Mouse (Mus musculus) layer of hippocampus, adult 18-20 months (tissue): Measurements from ENCODE around the gene Sdf4. TPM values are rescaled to one million over a fixed set of nuclear protein-coding genes. Genes with fewer than 3 reads are reported as not detected.

ENCODE experiments used
- DNase-seq, 2 experiments: peaks; one replicate each; pipeline ENCODE4 v3.0.0; 2022; ENCODE audit warnings: low spot score in 2 of 2
- microRNA-seq, 2 experiments: library from miRNA; unstranded; fragments of <30 nt; microRNA quantifications; one replicate each; pipeline ENCODE4 v1.2.0; 2021
- total RNA-seq, 2 experiments: library from RNA; stranded (reverse); gene quantifications; 2 replicates each; pipeline ENCODE4 v1.2.3; 2021

Sdf4 gene
- total RNA-seq, 2 experiments from 2014 or later: 202 to 203 TPM

GRCm38 (mm10) chr4:156053113-156053512 is 60.4 kb downstream of the Sdf4 start:
- DNase-seq: no peak

GRCm38 (mm10) chr4:156054130-156054529 is 61.5 kb downstream of the Sdf4 start:
- DNase-seq: no peak

GRCm38 (mm10) chr4:156054606-156055005 is 61.9 kb downstream of the Sdf4 start:
- DNase-seq: no peak

- DNase-seq: no peak
Observed at GRCm38 (mm10) chr4:156055173-156055572, 62.5 kb downstream of the Sdf4 start.

GRCm38 (mm10) chr4:156057702-156058101 is 65.0 kb downstream of the Sdf4 start:
- DNase-seq: no peak

- no peak for DNase-seq
Observed at GRCm38 (mm10) chr4:156058826-156059225, 66.2 kb downstream of the Sdf4 start.

- no peak for DNase-seq
Observed at GRCm38 (mm10) chr4:156059261-156059660, 66.6 kb downstream of the Sdf4 start, which contains the start of gene Ttll10. Ttll10 (minus strand) TSS chr4:156059414.

GRCm38 (mm10) chr4:156059713-156060112 is 67.0 kb downstream of the Sdf4 start:
- DNase-seq: no peak

Small RNAs within 50 kb of the gene (microRNA-seq; reads per million reads assigned to microRNA genes)
- 19.7 to 24.6 reads per million in 2 experiments for gene Mir200a
- 41.5 to 95.2 reads per million in 2 experiments for gene Mir200b
- gene Mir429: 75.3 to 92.3 reads per million in 2 experiments

Other genes starting within 250 kb of the Sdf4 start
- 10 to 100 TPM; 50.6 to 50.9 TPM for gene Atad3a, start 231.8 kb upstream of the Sdf4 start, total RNA-seq
- 10 to 100 TPM; 10.4 to 11.9 TPM for gene Vwa1, start 218.2 kb upstream of the Sdf4 start, total RNA-seq
- gene Tmem88b, start 207.0 kb upstream of the Sdf4 start, total RNA-seq: 10 to 100 TPM; 25.6 to 30.8 TPM
- not detected for gene Ankrd65, start 202.4 kb upstream of the Sdf4 start, total RNA-seq
- 10 to 100 TPM; 74.7 to 91.6 TPM for gene Mrpl20, start 190.0 kb upstream of the Sdf4 start, total RNA-seq
- 10 to 100 TPM; 70.4 to 79.3 TPM for gene Ccnl2, start 180.4 kb upstream of the Sdf4 start, total RNA-seq
- gene Aurkaip1, start 161.6 kb upstream of the Sdf4 start, total RNA-seq: 100 to 1,000 TPM in 1 of 2 experiments, 10 to 100 TPM in 1; 97.4 to 106 TPM
- 1 to 10 TPM; 5.6 to 6.9 TPM for gene Mxra8, start 153.2 kb upstream of the Sdf4 start, total RNA-seq
- gene Dvl1, start 145.5 kb upstream of the Sdf4 start, total RNA-seq: 10 to 100 TPM; 85.4 to 86.9 TPM
- under 1 TPM; 0.30 to 0.35 TPM for gene Tas1r3, start 129.5 kb upstream of the Sdf4 start, total RNA-seq
- gene Cptp, start 123.4 kb upstream of the Sdf4 start, total RNA-seq: 10 to 100 TPM; 31.9 to 33.2 TPM
- gene Ints11, start 123.3 kb upstream of the Sdf4 start, total RNA-seq: 10 to 100 TPM; 29.0 to 33.8 TPM
- gene Pusl1, start 101.1 kb upstream of the Sdf4 start, total RNA-seq: 10 to 100 TPM; 45.8 to 54.9 TPM
- 100 to 1,000 TPM; 105 to 120 TPM for gene Acap3, start 101.0 kb upstream of the Sdf4 start, total RNA-seq
- 10 to 100 TPM; 68.2 to 70.8 TPM for gene Ube2j2, start 49.0 kb upstream of the Sdf4 start, total RNA-seq
- gene C1qtnf12, start 30.6 kb upstream of the Sdf4 start, total RNA-seq: 10 to 100 TPM; 15.7 to 16.8 TPM
- 10 to 100 TPM in 1 of 2 experiments, 1 to 10 TPM in 1; 9.3 to 10.3 TPM for gene B3galt6, start 223 bp upstream of the Sdf4 start, total RNA-seq
- 1 to 10 TPM in 1 of 2 experiments, under 1 TPM in 1; 0.94 to 1.4 TPM for gene Tnfrsf4, start 21.0 kb downstream of the Sdf4 start, total RNA-seq
- not detected for gene Tnfrsf18, start 33.3 kb downstream of the Sdf4 start, total RNA-seq
- under 1 TPM; 0.33 to 0.35 TPM for gene Ttll10, start 66.5 kb downstream of the Sdf4 start, total RNA-seq
- 10 to 100 TPM; 24.9 to 27.2 TPM for gene 9430015G10Rik, start 117.1 kb downstream of the Sdf4 start, total RNA-seq
- gene Rnf223, start 137.6 kb downstream of the Sdf4 start, total RNA-seq: under 1 TPM; 0.67 to 0.84 TPM
- gene Agrn, start 204.6 kb downstream of the Sdf4 start, total RNA-seq: 100 to 1,000 TPM; 118 to 120 TPM
- under 1 TPM in 1 of 2 experiments, not detected in 1; 0.74 TPM for gene Isg15, start 207.9 kb downstream of the Sdf4 start, total RNA-seq
- 1 to 10 TPM; 5.4 to 6.5 TPM for gene AW011738, start 210.4 kb downstream of the Sdf4 start, total RNA-seq
- gene Perm1, start 223.0 kb downstream of the Sdf4 start, total RNA-seq: under 1 TPM; 0.15 to 0.40 TPM
- 10 to 100 TPM; 37.5 to 38.8 TPM for gene Plekhn1, start 242.0 kb downstream of the Sdf4 start, total RNA-seq
- gene Noc2l, start 243.1 kb downstream of the Sdf4 start, total RNA-seq: 10 to 100 TPM; 69.5 to 71.7 TPM